Mouse (Mus musculus) forebrain, embryonic 11.5 days (tissue): ENCODE measurements around the gene Acod1. TPM values are rescaled to one million over a fixed set of nuclear protein-coding genes. Genes with fewer than 3 reads are reported as not detected.

Experiments
- ATAC-seq: fragments of 200-750 bp; cut with Nextera tagmentation; replicated peaks from 2 replicates; pipeline ENCODE4 v1.8.0; 2017; ENCODE audit warnings: moderate TSS enrichment; ENCODE audit not compliant: low FRiP score
- DNase-seq: peaks from one replicate; pipeline ENCODE4 v3.0.0-alpha.2; 2017; ENCODE audit warnings: low spot score
- H3K27ac ChIP-seq: fragments of 300-500 bp; sonication (generic); 2 replicates; pipeline ENCODE4 v1.5.1; 2014; ENCODE audit warnings: low read depth, low read length
- H3K27me3 ChIP-seq: fragments of 300-500 bp; sonication (generic); 2 replicates; pipeline ENCODE4 v1.6.1; 2014; ENCODE audit warnings: mild to moderate bottlenecking, low read length, mixed read lengths; ENCODE audit not compliant: control insufficient read depth, insufficient read depth
- H3K36me3 ChIP-seq: fragments of 300-500 bp; sonication (generic); 2 replicates; pipeline ENCODE4 v1.6.1; 2014; ENCODE audit warnings: mild to moderate bottlenecking, low read length, moderate library complexity, mixed read lengths; ENCODE audit not compliant: control insufficient read depth, insufficient read depth
- H3K4me1 ChIP-seq: fragments of 300-500 bp; sonication (generic); replicated peaks from 2 replicates; pipeline ENCODE4 v1.6.1; 2014; ENCODE audit warnings: low read length, mixed read lengths; ENCODE audit not compliant: control insufficient read depth, insufficient read depth
- H3K4me2 ChIP-seq: fragments of 300-500 bp; sonication (generic); 2 replicates; pipeline ENCODE4 v1.6.1; 2014; ENCODE audit warnings: low read depth, mild to moderate bottlenecking, low read length, moderate library complexity, mixed read lengths; ENCODE audit not compliant: severe bottlenecking
- H3K4me3 ChIP-seq: fragments of 300-500 bp; sonication (generic); 2 replicates; pipeline ENCODE4 v1.5.1; 2014; ENCODE audit warnings: low read depth, low read length
- H3K9ac ChIP-seq: fragments of 300-500 bp; sonication (generic); 2 replicates; pipeline ENCODE4 v1.6.1; 2014; ENCODE audit warnings: low read length
- H3K9me3 ChIP-seq: fragments of 300-500 bp; sonication (generic); 2 replicates; pipeline ENCODE4 v1.6.1; 2016; ENCODE audit warnings: low read length, mixed read lengths; ENCODE audit not compliant: control insufficient read depth
- WGBS: fragments of 180-500 bp; shearing (Covaris S2); extraction: QIAGEN DNeasy Blood & Tissue Kit; methylation state at CpG from one replicate; pipeline ENCODE4 v1.1.7; 2014; 5-methylcytosine and 5-hydroxymethylcytosine counted together
- polyA plus RNA-seq: library from polyadenylated mRNA; unstranded; fragments of >200 nt; fragmentation: Nextera tagmentation; extraction: Ambion mirVana; gene quantifications from 2 replicates; pipeline ENCODE4 v1.2.1, GENCODE M21; 2014

Acod1 gene
- polyA plus RNA-seq, 1 experiment from 2014 or later, result not detected

- H3K4me1 ChIP-seq, result no peaks in the 10 kb centered on the region
- no peak for ATAC-seq
- 92% methylated on average over 16 of the region's 16 CpGs for WGBS
- H3K4me2 ChIP-seq, result no peak overlapping the region
- no peak overlapping the region for H3K9ac ChIP-seq
- H3K4me3 ChIP-seq, result no peak overlapping the region
- no peaks in the 10 kb centered on the region for H3K36me3 ChIP-seq
- H3K27ac ChIP-seq, result no peak overlapping the region
- no peaks in the 10 kb centered on the region for H3K9me3 ChIP-seq
- H3K27me3 ChIP-seq, result no peaks in the 10 kb centered on the region
- no peak for DNase-seq
Measured at GRCm38 (mm10) chr14:103078006-103078912, 31.5 kb downstream of the Acod1 start.

DNA sequence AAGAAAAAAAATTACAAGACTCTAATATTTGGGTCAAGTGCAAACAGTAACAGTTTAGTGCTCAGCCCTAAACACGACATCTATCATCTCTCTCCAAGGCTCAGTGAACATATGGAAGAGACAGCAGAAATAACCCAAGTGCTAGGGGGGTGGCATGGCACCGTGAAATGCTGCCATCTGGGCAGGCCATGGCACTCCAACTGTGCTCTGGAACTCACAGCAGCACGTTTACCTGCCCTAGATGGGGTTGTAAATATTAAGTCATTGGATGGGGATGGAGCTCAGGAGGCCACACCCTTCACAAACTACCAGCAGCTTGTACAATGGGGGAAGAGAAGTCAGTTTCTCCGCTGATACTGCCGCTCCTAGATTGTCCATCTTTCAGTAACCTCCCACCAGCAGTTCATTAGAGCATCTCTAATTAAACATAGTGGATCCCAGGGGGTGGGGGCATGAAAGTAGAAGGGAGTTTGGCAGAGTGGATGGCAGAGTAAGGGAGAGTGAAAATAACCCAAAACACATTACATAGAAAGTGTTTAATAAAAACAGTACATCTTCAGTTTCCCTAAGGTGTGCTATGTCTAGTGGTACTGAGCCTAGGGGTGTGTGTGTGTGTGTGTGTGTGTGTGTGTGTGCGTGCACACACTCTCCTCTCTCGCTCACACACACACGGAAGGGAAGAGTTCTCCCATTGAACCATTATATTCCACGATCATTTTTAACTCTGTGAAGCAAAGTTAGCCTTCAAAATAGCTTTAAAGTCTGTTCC lies 32.6 kb downstream of the Acod1 start:
- ATAC-seq, result 0 out of 2 replicates have a peak, but pooled peaks have one; percentile 14
- 89% methylated on average over 9 of the region's 9 CpGs for WGBS
- no peaks in the 10 kb centered on the region for H3K36me3 ChIP-seq

DNA sequence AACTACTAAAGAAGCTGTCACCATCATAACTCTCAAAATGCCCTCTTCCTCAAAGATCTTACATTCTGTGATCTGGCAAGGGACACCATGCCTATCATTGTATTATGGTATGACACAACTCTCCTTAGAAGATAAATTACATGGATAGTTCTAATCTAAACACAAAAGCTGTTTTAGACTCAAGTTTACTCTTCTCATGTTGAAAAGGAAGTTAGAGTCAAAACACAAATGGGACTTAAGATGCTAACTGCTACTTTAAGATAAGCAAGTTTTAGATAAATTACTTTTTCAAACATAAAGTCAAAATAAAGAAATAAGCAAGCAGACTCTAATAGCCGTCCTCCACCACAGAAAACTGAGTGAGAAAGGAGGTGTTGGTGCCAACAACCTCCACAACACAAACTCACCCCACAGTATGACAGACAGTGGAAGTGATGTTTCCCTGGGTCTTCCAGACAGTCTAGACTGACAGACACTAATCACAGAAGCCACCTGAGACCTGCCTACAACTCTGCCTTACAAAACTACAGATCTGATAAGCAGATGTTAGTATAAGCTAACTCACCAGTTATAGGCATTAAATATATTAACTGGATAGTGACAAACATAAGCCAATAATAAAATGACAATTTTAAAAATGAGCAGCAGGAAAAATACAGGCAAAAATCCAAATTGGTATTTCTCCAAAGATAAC lies 39.2 kb downstream of the Acod1 start:
- Histone ChIP-seq H3K27me3 (no peaks in the 10 kb centered on the region), H3K9ac (no peak overlapping the region), H3K4me3 (no peak overlapping the region), H3K36me3 (no peaks in the 10 kb centered on the region; the same call in 1 of the 2 replicates), H3K27ac (no peak overlapping the region), H3K4me1 (no peaks in the 10 kb centered on the region), H3K4me2 (no peak overlapping the region), H3K9me3 (no peaks in the 10 kb centered on the region)
- ATAC-seq, result no peak
- no peak for DNase-seq
- 90% methylated on average over 1 of the region's 1 CpGs for WGBS

More for the DNA sequence above, 32.6 kb downstream of the Acod1 start:
- Histone ChIP-seq H3K9me3 (no peaks in the 10 kb centered on the region), H3K9ac (no peak overlapping the region), H3K27me3 (no peaks in the 10 kb centered on the region), H3K4me2 (no peak overlapping the region), H3K27ac (no peak overlapping the region), H3K4me3 (no peak overlapping the region), H3K4me1 (no peaks in the 10 kb centered on the region)
- DNase-seq, result no peak

DNA sequence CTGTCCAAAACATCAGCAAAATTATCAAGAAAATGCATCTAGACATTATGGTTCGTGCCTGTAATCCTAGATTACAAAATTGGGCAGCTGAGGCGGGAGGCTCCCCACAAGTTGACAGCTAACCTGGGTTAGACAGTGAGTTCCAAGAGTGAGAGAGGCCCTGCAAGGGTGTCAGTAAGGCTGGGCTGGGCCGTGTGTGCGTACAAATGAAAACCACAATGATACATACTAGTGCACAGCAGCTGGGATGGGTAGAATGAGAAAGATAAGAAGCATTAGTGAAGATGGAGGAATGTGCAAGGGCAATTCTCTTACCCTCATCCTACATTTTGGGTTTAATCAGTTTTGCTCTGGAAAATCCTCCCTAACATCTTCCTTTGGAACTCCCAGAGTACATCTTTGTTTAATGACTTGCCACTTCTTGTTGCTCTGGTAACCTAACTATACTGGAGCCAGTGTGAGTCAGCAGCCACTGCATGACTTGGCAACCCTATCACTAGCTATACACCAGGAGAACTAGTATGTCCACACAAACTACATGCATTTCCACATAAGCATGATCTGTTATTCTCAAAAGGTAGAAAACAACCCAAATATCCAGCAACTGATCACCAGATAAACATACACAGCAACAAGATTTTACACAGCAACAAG lies 40.0 kb downstream of the Acod1 start:
- H3K9ac ChIP-seq, result no peak overlapping the region
- DNase-seq, result no peak
- H3K9me3 ChIP-seq, result no peaks in the 10 kb centered on the region
- ATAC-seq, result no peak
- no peaks in the 10 kb centered on the region for H3K27me3 ChIP-seq
- no peaks in the 10 kb centered on the region; the same call in 1 of the 2 replicates for H3K36me3 ChIP-seq
- H3K4me1 ChIP-seq, result no peaks in the 10 kb centered on the region
- WGBS, result 98% methylated on average over 4 of the region's 4 CpGs
- no peak overlapping the region for H3K4me2 ChIP-seq
- no peak overlapping the region for H3K27ac ChIP-seq
- no peak overlapping the region for H3K4me3 ChIP-seq

DNA sequence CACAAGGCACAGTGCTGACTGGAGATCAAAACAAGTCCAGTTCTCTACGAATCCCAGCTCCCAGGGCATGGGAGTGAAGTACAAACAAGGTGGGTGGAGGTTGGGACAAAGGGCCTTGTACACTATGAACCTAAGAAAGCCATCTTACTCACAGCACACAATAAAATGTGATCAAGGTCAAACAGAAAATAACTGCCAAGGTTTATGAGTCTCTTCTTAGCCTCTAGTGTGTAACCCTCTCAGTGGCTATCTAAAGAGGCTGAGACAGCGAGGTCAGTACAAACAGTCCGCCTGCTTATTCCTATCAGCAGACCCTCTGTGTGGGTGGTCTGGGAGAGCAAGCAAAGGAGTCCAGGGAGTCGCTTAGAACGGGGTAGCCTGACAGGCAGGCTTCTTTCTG lies 41.1 kb downstream of the Acod1 start:
- H3K9me3 ChIP-seq, result no peaks in the 10 kb centered on the region
- H3K27me3 ChIP-seq, result no peaks in the 10 kb centered on the region
- no peak overlapping the region for H3K4me3 ChIP-seq
- H3K4me1 ChIP-seq, result no peaks in the 10 kb centered on the region
- DNase-seq (no peak), ATAC-seq (no peak)
- H3K36me3 ChIP-seq, result no peaks in the 10 kb centered on the region; the same call in 1 of the 2 replicates
- WGBS, result 92% methylated on average over 5 of the region's 5 CpGs
- no peak overlapping the region for H3K27ac ChIP-seq
- H3K4me2 ChIP-seq, result no peak overlapping the region
- H3K9ac ChIP-seq, result no peak overlapping the region

DNA sequence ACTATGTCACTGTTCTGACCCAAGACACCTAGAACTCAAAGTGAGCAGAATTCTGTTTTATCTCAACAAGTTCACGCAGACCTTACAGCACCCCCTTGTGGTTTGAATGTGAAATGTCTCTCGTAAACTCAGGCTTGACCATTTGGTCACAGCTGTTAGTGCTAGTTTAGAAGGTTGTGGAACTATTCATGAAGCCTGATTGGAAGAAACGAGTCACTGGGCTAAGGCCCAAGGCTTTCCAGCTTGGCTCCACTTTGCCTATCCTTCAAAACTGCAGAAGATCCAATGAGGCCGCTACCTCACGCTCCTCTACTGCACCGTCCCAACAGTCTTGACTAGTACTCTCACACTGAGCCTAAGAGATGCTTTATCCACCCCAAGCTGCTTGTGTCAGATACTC lies 41.8 kb downstream of the Acod1 start:
- H3K27me3 ChIP-seq, result no peaks in the 10 kb centered on the region
- H3K36me3 ChIP-seq, result no peaks in the 10 kb centered on the region; the same call in 1 of the 2 replicates
- no peak overlapping the region for H3K4me2 ChIP-seq
- H3K27ac ChIP-seq, result no peak overlapping the region
- 79% methylated on average over 6 of the region's 6 CpGs for WGBS
- no peak for DNase-seq
- H3K9me3 ChIP-seq, result no peaks in the 10 kb centered on the region
- no peaks in the 10 kb centered on the region for H3K4me1 ChIP-seq
- ATAC-seq, result 0 out of 2 replicates have a peak, but pooled peaks have one; percentile 30
- H3K4me3 ChIP-seq, result no peak overlapping the region
- H3K9ac ChIP-seq, result no peak overlapping the region

DNA sequence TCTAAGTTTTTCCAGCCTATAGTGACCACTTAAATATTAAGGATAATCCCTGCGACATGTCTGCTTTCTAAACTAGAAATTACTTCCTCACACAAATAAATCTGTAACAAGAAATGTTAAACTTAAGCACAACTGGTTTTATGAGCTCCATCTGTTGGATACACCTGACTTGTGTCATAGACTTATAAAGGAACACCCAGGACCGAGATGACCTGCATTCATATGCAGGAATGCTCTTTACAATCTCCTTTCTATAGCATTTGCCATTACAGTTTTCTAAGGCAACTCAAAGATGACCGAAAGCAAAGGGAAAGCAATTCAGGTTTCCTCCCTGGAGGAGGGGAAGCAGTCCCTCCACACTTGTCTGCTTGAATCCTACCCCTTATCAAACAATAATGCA lies 46.5 kb downstream of the Acod1 start:
- no peaks in the 10 kb centered on the region; the same call in 1 of the 2 replicates for H3K36me3 ChIP-seq

GRCm38 (mm10) chr14:103093670-103094069 lies 46.9 kb downstream of the Acod1 start:
- Histone ChIP-seq H3K4me3 (no peak overlapping the region), H3K36me3 (no peaks in the 10 kb centered on the region; the same call in 1 of the 2 replicates), H3K27ac (no peak overlapping the region), H3K9me3 (no peaks in the 10 kb centered on the region), H3K4me1 (0 out of 2 replicates have a peak, but pooled peaks cover 4% of the 10 kb centered on the region), H3K9ac (no peak overlapping the region), H3K27me3 (no peaks in the 10 kb centered on the region), H3K4me2 (no peak overlapping the region)
- no peak for ATAC-seq
- no peak for DNase-seq
- WGBS, result 87% methylated on average over 4 of the region's 4 CpGs

More for the DNA sequence above, 46.5 kb downstream of the Acod1 start:
- Histone ChIP-seq H3K4me2 (no peak overlapping the region), H3K4me1 (0 out of 2 replicates have a peak, but pooled peaks cover 4% of the 10 kb centered on the region), H3K9ac (no peak overlapping the region), H3K4me3 (no peak overlapping the region), H3K9me3 (no peaks in the 10 kb centered on the region), H3K27ac (no peak overlapping the region), H3K27me3 (no peaks in the 10 kb centered on the region)
- ATAC-seq (no peak), DNase-seq (no peak)
- 88% methylated on average over 3 of the region's 3 CpGs for WGBS
